Mouse (Mus musculus): ENCODE results near the gene Ttc28. TPM values are rescaled to one million over a fixed set of nuclear protein-coding genes. Genes with fewer than 3 reads are reported as not detected.

Ttc28 gene
- total and polyA plus RNA-seq, 3 experiments, result 1.1 to 1.8 TPM; not detected in 1

DNA sequence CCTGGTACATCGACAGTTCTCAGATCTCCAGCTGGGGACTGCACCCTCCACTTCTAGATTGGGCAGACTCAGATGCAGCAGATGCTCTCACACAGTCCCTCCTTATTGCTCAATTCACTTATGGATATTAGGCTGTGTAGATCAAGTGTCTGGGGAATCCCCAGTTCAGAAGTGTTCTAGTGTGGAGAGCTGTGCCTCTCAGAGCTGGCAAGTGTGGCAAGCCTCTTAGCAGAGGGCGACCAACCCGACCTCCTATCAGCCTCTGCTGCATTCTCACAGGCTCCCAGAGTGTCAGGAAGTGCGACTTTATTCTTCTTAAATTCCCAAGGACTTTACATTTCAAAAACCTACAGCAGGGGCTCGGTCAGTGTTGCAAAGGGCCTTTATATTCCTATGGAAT, 217.1 kb downstream of the Ttc28 start:
- no peaks in the 10 kb centered on the region for H3K79me2 ChIP-seq (ENCODE audit: control insufficient read depth, insufficient read depth, low read length, poor library complexity)
- no peak overlapping the region for H3K9ac ChIP-seq (ENCODE audit: control insufficient read depth, low read depth, low read length, poor library complexity, severe bottlenecking)
- H3K9me3 ChIP-seq (replicated peaks; ENCODE audit: insufficient read depth, low read length), result no peaks in the 10 kb centered on the region
- H3K36me3 ChIP-seq (ENCODE audit: control insufficient read depth in 1 of 2, insufficient read depth in 2 of 2, low read length in 2 of 2), result no peaks in the 10 kb centered on the region; a peak in 1 of 4 replicates
- peaks cover 0 to 7% of the 10 kb centered on the region in 2 experiments; a peak in 3 of 4 replicates for H3K4me1 ChIP-seq (ENCODE audit: control insufficient read depth in 1 of 2, insufficient read depth in 2 of 2, low read length in 2 of 2)
- H3K27me3 ChIP-seq (ENCODE audit: control insufficient read depth in 1 of 2, insufficient read depth in 2 of 2, low read length in 2 of 2), result no peaks in the 10 kb centered on the region
- no peak for TF ChIP-seq RAD21 (IDR thresholded peaks at IDR 0.05; ENCODE audit: low read depth, low read length)
- no peak overlapping the region for H3K4me3 ChIP-seq (ENCODE audit: control insufficient read depth in 1 of 2, insufficient read depth in 1 of 2, low read depth in 2 of 2, low read length in 2 of 2)
- no peak for DNase-seq (ENCODE audit: low read depth, low spot score)
- no peak overlapping the region for H3K27ac ChIP-seq (ENCODE audit: control insufficient read depth, low read depth, low read length)

- no peaks in the 10 kb centered on the region for H3K79me2 ChIP-seq (ENCODE audit: control insufficient read depth, insufficient read depth, low read length, poor library complexity)
- peaks cover 0 to 7% of the 10 kb centered on the region in 2 experiments; a peak in 3 of 4 replicates for H3K4me1 ChIP-seq (ENCODE audit: control insufficient read depth in 1 of 2, insufficient read depth in 2 of 2, low read length in 2 of 2)
- no peak overlapping the region for H3K27ac ChIP-seq (ENCODE audit: control insufficient read depth, low read depth, low read length)
- no peaks in the 10 kb centered on the region for H3K27me3 ChIP-seq (ENCODE audit: control insufficient read depth in 1 of 2, insufficient read depth in 2 of 2, low read length in 2 of 2)
- no peak overlapping the region for H3K4me3 ChIP-seq (ENCODE audit: control insufficient read depth in 1 of 2, insufficient read depth in 1 of 2, low read depth in 2 of 2, low read length in 2 of 2)
- no peak overlapping the region for H3K9ac ChIP-seq (ENCODE audit: control insufficient read depth, low read depth, low read length, poor library complexity, severe bottlenecking)
- H3K36me3 ChIP-seq (ENCODE audit: control insufficient read depth in 1 of 2, insufficient read depth in 2 of 2, low read length in 2 of 2), result no peaks in the 10 kb centered on the region; a peak in 1 of 4 replicates
- no peak for TF ChIP-seq CHD2 (IDR thresholded peaks at IDR 0.05; ENCODE audit: low read length)
- no peak for TF ChIP-seq GABPA (IDR thresholded peaks at IDR 0.05; ENCODE audit: low read depth, low read length)
- TF ChIP-seq NELFE (IDR thresholded peaks at IDR 0.05; ENCODE audit: low read depth, low read length), result no peak
- TF ChIP-seq UBTF (IDR thresholded peaks at IDR 0.05; ENCODE audit: borderline replicate concordance, insufficient read depth, low read depth, low read length), result no peak
- TF ChIP-seq MAZ (IDR thresholded peaks at IDR 0.05; ENCODE audit: low read depth, low read length), result no peak
- no peak for TF ChIP-seq ZKSCAN1 (IDR thresholded peaks at IDR 0.05; ENCODE audit: low read depth, low read length)
- TF ChIP-seq CTCF (IDR thresholded peaks at IDR 0.05 in 2 of 3, conservative IDR thresholded peaks at IDR 0.05 in 1 of 3; ENCODE audit: control insufficient read depth in 1 of 3, insufficient read depth in 1 of 3, low read depth in 2 of 3, low read length in 3 of 3, poor library complexity in 1 of 3, severe bottlenecking in 1 of 3), result no peak
- no peak for TF ChIP-seq BHLHE40 (IDR thresholded peaks at IDR 0.05; ENCODE audit: borderline replicate concordance, low read depth, low read length)
- no peak for TF ChIP-seq NRF1 (IDR thresholded peaks at IDR 0.05; ENCODE audit: insufficient read depth, low read depth, low read length, poor library complexity, severe bottlenecking)
- no peak for TF ChIP-seq USF2 (IDR thresholded peaks at IDR 0.05; ENCODE audit: borderline replicate concordance in 1 of 2, insufficient read depth in 1 of 2, low read depth in 1 of 2, low read length in 2 of 2)
- TF ChIP-seq EP300 (IDR thresholded peaks at IDR 0.05; ENCODE audit: low read depth in 1 of 2, low read length in 2 of 2), result no peak
- TF ChIP-seq SIN3A (IDR thresholded peaks at IDR 0.05; ENCODE audit: low read length), result no peak
- TF ChIP-seq ZNF384 (IDR thresholded peaks at IDR 0.05; ENCODE audit: low read depth, low read length), result no peak
- TF ChIP-seq HCFC1 (IDR thresholded peaks at IDR 0.05; ENCODE audit: low read depth, low read length), result no peak
- no peak for TF ChIP-seq ETS1 (IDR thresholded peaks at IDR 0.05; ENCODE audit: low read depth, low read length)
- no peak for TF ChIP-seq JUND (IDR thresholded peaks at IDR 0.05; ENCODE audit: low read depth, low read length)
- no peak for TF ChIP-seq ZC3H11A (IDR thresholded peaks at IDR 0.05; ENCODE audit: low read depth, low read length)
- no peak for DNase-seq (ENCODE audit: low read depth, low spot score)
- no peaks in the 10 kb centered on the region for H3K9me3 ChIP-seq (replicated peaks; ENCODE audit: insufficient read depth, low read length)
Observed at GRCm38 (mm10) chr5:111097233-111098160, 217.9 kb downstream of the Ttc28 start.

Data from MEL (cell line).